ENCODE assay signal across 8 mouse cellular contexts in genomic region chr12:108915893-108916292, GRCm38 (mm10). TPM values are rescaled to one million over a fixed set of nuclear protein-coding genes. Genes with fewer than 3 reads are reported as not detected.
DNase-seq lines count a peak whose midpoint lies in the region; ATAC-seq lines count a peak whose summit lies in the region.

No protein-coding gene starts in this region.

- peak; percentile 14 for DNase-seq in urinary bladder, postnatal 14 days (ENCODE audit: low spot score)
- no peak for DNase-seq in urinary bladder, postnatal 36 days (ENCODE audit: low spot score in 2 of 2)
- peak; percentile 44 to 56 for DNase-seq in frontal cortex, postnatal 14 days (ENCODE audit: low spot score in 2 of 2)
- DNase-seq in left cerebral cortex, postnatal 4 days = peak; percentile 38
- peak; percentile 79 to 90 for DNase-seq in right cerebral cortex, postnatal 10 days (ENCODE audit: low spot score in 2 of 2)
- no peak for DNase-seq in natural killer cell, adult 2 months (ENCODE audit: low spot score in 2 of 2)
- no peak for DNase-seq in heart, postnatal 25 days (ENCODE audit: low spot score)

- intact Hi-C loops in left cerebral cortex, postnatal 4 days (cut with DNase I) = no loop called here
- intact Hi-C loops in heart, postnatal 25 days (cut with DNase I) = no loop called here

- ATAC-seq in CD4-positive, CD25-positive, alpha-beta regulatory T cell, adult 4 months = no peak

RNA-seq across cellular contexts. Expression of gene Wars, which starts 21.9 kb away (rescaled TPM):
- 10 to 100 TPM; 93.2 to 99.7 TPM for total RNA-seq in left cerebral cortex, postnatal 4 days (2021)
- polyA plus RNA-seq in CD4-positive, CD25-positive, alpha-beta regulatory T cell, adult 4 months (2017; shearing (Covaris generic)) = 10 to 100 TPM; 52.8 to 85.9 TPM
- total RNA-seq in heart, postnatal 25 days (2021) = 10 to 100 TPM; 33.6 to 35.8 TPM

RNA-seq across cellular contexts. Expression of gene Wdr25, which starts 22.5 kb away (rescaled TPM):
- total RNA-seq in left cerebral cortex, postnatal 4 days (2021) = 1 to 10 TPM; 4.9 to 6.2 TPM
- polyA plus RNA-seq in CD4-positive, CD25-positive, alpha-beta regulatory T cell, adult 4 months (2017; shearing (Covaris generic)) = 10 to 100 TPM in 1 of 2 experiments, 1 to 10 TPM in 1; 5.7 to 19.2 TPM
- total RNA-seq in heart, postnatal 25 days (2021) = 1 to 10 TPM; 3.9 TPM

Comparison
In these comparisons a context has a peak if more than half of its experiments do, and no peak if none do; other contexts are left out.
1. DNase-seq: peak in urinary bladder, postnatal 14 days (single experiment), frontal cortex, postnatal 14 days (2 of 2), left cerebral cortex, postnatal 4 days (single experiment) and right cerebral cortex, postnatal 10 days (2 of 2); none in urinary bladder, postnatal 36 days (0 of 2), natural killer cell, adult 2 months (0 of 2) and heart, postnatal 25 days (single experiment).